Mouse (Mus musculus) embryonic facial prominence, embryonic 14.5 days (tissue): ENCODE data around the gene Cmah. TPM values are rescaled to one million over a fixed set of nuclear protein-coding genes. Genes with fewer than 3 reads are reported as not detected.

ENCODE experiments used
- ATAC-seq: fragments of 200-750 bp; cut with Nextera tagmentation; 2 replicates; pipeline ENCODE4 v1.8.0; 2017; ENCODE audit warnings: low read depth, moderate number of reproducible peaks, moderate TSS enrichment
- DNase-seq: peaks from one replicate; pipeline ENCODE4 v3.0.0-alpha.2; 2015; ENCODE audit warnings: low spot score
- H3K27ac ChIP-seq: fragments of 300-500 bp; sonication (generic); replicated peaks from 2 replicates; pipeline ENCODE4 v1.5.1; 2014; ENCODE audit warnings: low read depth, mild to moderate bottlenecking, low read length, moderate library complexity
- H3K27me3 ChIP-seq: fragments of 300-500 bp; sonication (generic); replicated peaks from 2 replicates; pipeline ENCODE4 v1.6.1; 2014; ENCODE audit warnings: low read length; ENCODE audit not compliant: control insufficient read depth, insufficient read depth
- H3K36me3 ChIP-seq: fragments of 300-500 bp; sonication (generic); 2 replicates; pipeline ENCODE4 v1.6.1; 2014; ENCODE audit warnings: low read length, mixed read lengths; ENCODE audit not compliant: control insufficient read depth, insufficient read depth
- H3K4me1 ChIP-seq: fragments of 300-500 bp; sonication (generic); 2 replicates; pipeline ENCODE4 v1.6.1; 2014; ENCODE audit warnings: antibody characterized with exemption, low read length; ENCODE audit not compliant: control insufficient read depth, insufficient read depth
- H3K4me2 ChIP-seq: fragments of 300-500 bp; sonication (generic); 2 replicates; pipeline ENCODE4 v1.6.1; 2014; ENCODE audit warnings: low read depth, mild to moderate bottlenecking, low read length, moderate library complexity, mixed read lengths
- H3K4me3 ChIP-seq: fragments of 300-500 bp; sonication (generic); 2 replicates; pipeline ENCODE4 v1.5.1; 2014; ENCODE audit warnings: low read depth, mild to moderate bottlenecking, low read length
- H3K9ac ChIP-seq: fragments of 300-500 bp; sonication (generic); 2 replicates; pipeline ENCODE4 v1.6.1; 2014; ENCODE audit warnings: low read depth, mild to moderate bottlenecking, low read length, moderate library complexity, mixed read lengths
- H3K9me3 ChIP-seq: fragments of 300-500 bp; sonication (generic); 2 replicates; pipeline ENCODE4 v1.6.1; 2016; ENCODE audit warnings: low read length; ENCODE audit not compliant: control insufficient read depth
- WGBS: fragments of 180-500 bp; shearing (Covaris S2); extraction: QIAGEN DNeasy Blood & Tissue Kit; methylation state at CpG from one replicate; pipeline ENCODE4 v1.1.7; 2014; 5-methylcytosine and 5-hydroxymethylcytosine counted together
- polyA plus RNA-seq: library from polyadenylated mRNA; unstranded; fragments of >200 nt; fragmentation: Nextera tagmentation; extraction: Ambion mirVana; gene quantifications from 2 replicates; pipeline ENCODE4 v1.2.1, GENCODE M21; 2014

Cmah gene
- polyA plus RNA-seq, 1 experiment from 2014 or later = 0.95 TPM

- ATAC-seq (no peak), DNase-seq (no peak)
- Histone ChIP-seq H3K4me3 (no peak overlapping the region), H3K27ac (no peak overlapping the region), H3K9me3 (no peaks in the 10 kb centered on the region), H3K27me3 (no peaks in the 10 kb centered on the region), H3K36me3 (no peaks in the 10 kb centered on the region), H3K4me1 (peaks cover 5% of the 10 kb centered on the region; the same call in 1 of the 2 replicates), H3K9ac (no peak overlapping the region), H3K4me2 (no peak overlapping the region)
- 47% methylated on average over 9 of the region's 9 CpGs for WGBS
Observed at GRCm38 (mm10) chr13:24485964-24486363, 158.8 kb downstream of the Cmah start.

GRCm38 (mm10) chr13:24486403-24486802, 159.2 kb downstream of the Cmah start:
- ATAC-seq (no peak), DNase-seq (no peak)
- H3K4me3 ChIP-seq = no peak overlapping the region
- peaks cover 8% of the 10 kb centered on the region; the same call in 1 of the 2 replicates for H3K4me1 ChIP-seq
- no peak overlapping the region for H3K9ac ChIP-seq
- no peaks in the 10 kb centered on the region for H3K36me3 ChIP-seq
- H3K27ac ChIP-seq = no peak overlapping the region
- WGBS = 72% methylated on average over 6 of the region's 6 CpGs
- no peaks in the 10 kb centered on the region for H3K9me3 ChIP-seq
- H3K27me3 ChIP-seq = no peaks in the 10 kb centered on the region
- no peak overlapping the region for H3K4me2 ChIP-seq

GRCm38 (mm10) chr13:24487061-24487460, 159.9 kb downstream of the Cmah start:
- Histone ChIP-seq H3K36me3 (no peaks in the 10 kb centered on the region), H3K27me3 (no peaks in the 10 kb centered on the region), H3K4me2 (no peak overlapping the region), H3K9ac (no peak overlapping the region), H3K27ac (no peak overlapping the region), H3K4me3 (no peak overlapping the region), H3K9me3 (no peaks in the 10 kb centered on the region), H3K4me1 (peaks cover 10% of the 10 kb centered on the region; the same call in 1 of the 2 replicates)
- 70% methylated on average over 5 of the region's 5 CpGs for WGBS
- ATAC-seq (no peak), DNase-seq (no peak)

GRCm38 (mm10) chr13:24487546-24487945, 160.3 kb downstream of the Cmah start:
- 81% methylated on average over 5 of the region's 5 CpGs for WGBS
- no peak overlapping the region for H3K9ac ChIP-seq
- peaks cover 10% of the 10 kb centered on the region; the same call in 1 of the 2 replicates for H3K4me1 ChIP-seq
- ATAC-seq (no peak), DNase-seq (no peak)
- no peak overlapping the region for H3K4me2 ChIP-seq
- H3K27me3 ChIP-seq = no peaks in the 10 kb centered on the region
- no peak overlapping the region for H3K27ac ChIP-seq
- H3K9me3 ChIP-seq = no peaks in the 10 kb centered on the region
- H3K36me3 ChIP-seq = no peaks in the 10 kb centered on the region
- no peak overlapping the region for H3K4me3 ChIP-seq

GRCm38 (mm10) chr13:24488526-24489070, 161.4 kb downstream of the Cmah start:
- 89% methylated on average over 4 of the region's 4 CpGs for WGBS
- Histone ChIP-seq H3K4me3 (no peak overlapping the region), H3K36me3 (no peaks in the 10 kb centered on the region), H3K9ac (no peak overlapping the region), H3K9me3 (no peaks in the 10 kb centered on the region), H3K4me2 (no peak overlapping the region), H3K4me1 (peaks cover 10% of the 10 kb centered on the region; the same call in 1 of the 2 replicates), H3K27ac (no peak overlapping the region), H3K27me3 (no peaks in the 10 kb centered on the region)
- ATAC-seq (no peak), DNase-seq (no peak)

- no peak overlapping the region for H3K9ac ChIP-seq
- H3K27me3 ChIP-seq = no peaks in the 10 kb centered on the region
- H3K4me3 ChIP-seq = no peak overlapping the region
- no peak overlapping the region for H3K27ac ChIP-seq
- H3K4me1 ChIP-seq = peaks cover 10% of the 10 kb centered on the region; the same call in 1 of the 2 replicates
- 78% methylated on average over 3 of the region's 3 CpGs for WGBS
- no peak for DNase-seq
- no peak overlapping the region for H3K4me2 ChIP-seq
- H3K36me3 ChIP-seq = no peaks in the 10 kb centered on the region
- H3K9me3 ChIP-seq = no peaks in the 10 kb centered on the region
- ATAC-seq = no peak
Observed at GRCm38 (mm10) chr13:24489515-24489914, 162.3 kb downstream of the Cmah start.

- Histone ChIP-seq H3K27me3 (no peaks in the 10 kb centered on the region), H3K4me1 (peaks cover 10% of the 10 kb centered on the region; the same call in 1 of the 2 replicates)
Observed at GRCm38 (mm10) chr13:24490041-24490440, 162.8 kb downstream of the Cmah start.

GRCm38 (mm10) chr13:24491101-24491500, 163.9 kb downstream of the Cmah start:
- no peak overlapping the region for H3K4me2 ChIP-seq
- 30% methylated on average over 3 of the region's 3 CpGs for WGBS
- peak overlapping the region; percentile 4; the same call in 1 of the 2 replicates for H3K27ac ChIP-seq
- H3K4me3 ChIP-seq = no peak overlapping the region
- no peak overlapping the region for H3K9ac ChIP-seq
- no peaks in the 10 kb centered on the region for H3K27me3 ChIP-seq
- peaks cover 10% of the 10 kb centered on the region; the same call in 1 of the 2 replicates for H3K4me1 ChIP-seq
- peak; percentile 79 for DNase-seq
- no peaks in the 10 kb centered on the region for H3K36me3 ChIP-seq
- 0 out of 2 replicates have a peak, but pooled peaks have one; percentile 60 for ATAC-seq
- H3K9me3 ChIP-seq = no peaks in the 10 kb centered on the region

More at GRCm38 (mm10) chr13:24490041-24490440, 162.8 kb downstream of the Cmah start:
- ATAC-seq (no peak), DNase-seq (no peak)
- Histone ChIP-seq H3K4me3 (no peak overlapping the region), H3K4me2 (no peak overlapping the region), H3K27ac (no peak overlapping the region), H3K36me3 (no peaks in the 10 kb centered on the region), H3K9me3 (no peaks in the 10 kb centered on the region), H3K9ac (no peak overlapping the region)
- WGBS = 72% methylated on average over 3 of the region's 3 CpGs

- Histone ChIP-seq H3K27ac (no peak overlapping the region), H3K27me3 (no peaks in the 10 kb centered on the region), H3K9ac (no peak overlapping the region), H3K4me2 (no peak overlapping the region), H3K4me1 (peaks cover 10% of the 10 kb centered on the region; the same call in 1 of the 2 replicates), H3K9me3 (no peaks in the 10 kb centered on the region), H3K4me3 (no peak overlapping the region), H3K36me3 (no peaks in the 10 kb centered on the region)
- ATAC-seq (no peak), DNase-seq (no peak)
- 88% methylated on average over 3 of the region's 3 CpGs for WGBS
Observed at GRCm38 (mm10) chr13:24493784-24494183, 166.6 kb downstream of the Cmah start.
